Mouse (Mus musculus): Measurements from ENCODE around the gene Raf1.

The Raf1 gene

GRCm38 (mm10) chr6:115676452-115677128 lies at the start of gene Raf1:
Raf1 (minus strand) TSS chr6:115676635.
- DNase-seq, result peak; percentile 98

GRCm38 (mm10) chr6:115722246-115722645 lies 45.8 kb upstream of the Raf1 start:
- DNase-seq, result no peak

- no peak for DNase-seq
Observed at GRCm38 (mm10) chr6:115717715-115718558, 41.5 kb upstream of the Raf1 start.

GRCm38 (mm10) chr6:115717101-115717652 lies 40.7 kb upstream of the Raf1 start:
- no peak for DNase-seq

GRCm38 (mm10) chr6:115711261-115711660 lies 34.8 kb upstream of the Raf1 start:
- DNase-seq, result no peak

DNA sequence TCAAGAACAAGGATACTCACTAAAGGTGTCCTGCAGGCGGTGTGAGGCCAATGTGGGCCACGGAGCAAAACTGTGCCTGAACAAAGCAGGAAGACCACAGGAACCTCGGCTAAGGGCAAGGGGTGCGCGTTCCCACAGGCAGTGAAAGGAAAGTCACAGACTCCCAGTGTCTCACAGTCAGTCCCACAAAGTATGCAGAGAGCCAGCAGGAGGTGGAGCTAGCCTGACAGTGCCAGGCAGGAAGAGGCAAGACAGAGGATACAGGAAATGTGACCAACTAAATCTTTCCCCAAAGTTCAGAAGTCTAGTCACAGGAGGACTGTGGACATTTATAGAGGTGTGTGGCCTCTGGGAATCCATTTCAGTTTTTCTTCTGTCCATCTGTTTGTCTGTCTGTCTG lies 26.5 kb upstream of the Raf1 start:
- no peak for DNase-seq

DNA sequence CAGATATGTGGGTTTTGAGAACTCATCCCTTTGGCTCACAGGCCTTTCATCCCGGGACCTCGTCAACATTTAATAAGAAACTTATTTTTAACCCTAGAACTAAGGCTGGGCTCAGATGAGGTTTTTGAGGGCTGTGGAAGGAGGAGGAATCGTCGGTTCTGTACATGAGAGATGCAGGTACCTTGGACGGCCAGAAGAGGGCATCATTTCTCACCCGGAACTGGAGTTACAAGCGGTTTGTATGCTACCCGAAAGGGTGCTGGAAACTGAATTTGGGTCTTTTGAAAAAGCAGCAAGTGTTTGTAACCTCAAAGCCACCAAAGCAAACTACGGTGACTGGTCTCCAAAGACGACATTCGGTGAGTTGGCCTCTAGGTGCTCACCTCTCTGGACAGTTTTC lies 24.9 kb upstream of the Raf1 start:
- no peak for DNase-seq

- DNase-seq, result no peak
Observed at GRCm38 (mm10) chr6:115700778-115701177, 24.3 kb upstream of the Raf1 start.

- no peak for DNase-seq
Observed at GRCm38 (mm10) chr6:115698699-115699098, 22.3 kb upstream of the Raf1 start.

GRCm38 (mm10) chr6:115697739-115698558 lies 21.5 kb upstream of the Raf1 start:
- DNase-seq, result no peak

DNA sequence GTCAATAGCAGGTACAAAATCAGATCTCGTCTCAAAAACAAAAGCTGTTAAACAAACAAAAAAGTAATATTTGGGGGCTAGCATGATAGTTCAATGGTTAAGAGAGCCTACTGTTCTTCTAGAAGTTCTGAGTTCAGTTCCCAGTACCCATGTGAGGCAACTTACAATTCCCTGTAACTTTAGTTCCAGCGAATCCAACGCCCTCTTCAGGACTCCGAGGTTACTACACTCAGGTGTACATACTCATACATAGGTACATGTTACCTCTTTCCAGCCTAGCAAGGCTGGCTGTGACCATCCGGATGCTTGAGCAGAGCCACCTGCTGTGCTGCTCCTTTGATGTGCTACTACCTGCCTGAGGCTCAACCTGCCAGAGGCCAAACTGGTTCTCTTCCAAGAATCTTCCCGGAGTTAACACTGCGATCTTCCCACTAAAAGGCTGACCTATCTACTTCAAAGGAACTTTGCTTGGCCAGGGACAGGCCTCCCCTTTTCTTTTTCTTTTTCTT lies 20.3 kb upstream of the Raf1 start:
- no peak for DNase-seq

DNA sequence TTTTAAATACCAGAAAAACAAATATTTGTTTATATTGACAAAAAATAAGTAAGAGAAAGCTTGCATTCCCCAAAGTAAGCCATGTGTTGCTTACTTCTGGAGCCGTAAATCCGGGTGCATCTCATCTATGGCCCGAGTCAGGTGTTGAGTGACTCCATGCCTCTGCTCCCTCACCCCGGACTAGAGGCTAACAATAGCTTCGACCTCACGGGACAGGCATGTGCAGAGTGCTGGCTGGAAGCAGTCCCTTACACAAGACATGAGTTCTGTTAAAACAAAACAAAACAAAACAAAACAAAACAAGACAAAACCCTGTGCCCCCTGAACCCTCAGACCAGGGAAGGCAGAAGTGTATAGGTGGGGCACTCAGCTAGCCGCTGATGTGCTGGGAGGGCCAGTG lies 18.7 kb upstream of the Raf1 start:
- no peak for DNase-seq

GRCm38 (mm10) chr6:115694441-115694842 lies 18.0 kb upstream of the Raf1 start:
- peak; percentile 51 for DNase-seq

- DNase-seq, result no peak
Observed at GRCm38 (mm10) chr6:115692963-115693730, 16.7 kb upstream of the Raf1 start.

DNA sequence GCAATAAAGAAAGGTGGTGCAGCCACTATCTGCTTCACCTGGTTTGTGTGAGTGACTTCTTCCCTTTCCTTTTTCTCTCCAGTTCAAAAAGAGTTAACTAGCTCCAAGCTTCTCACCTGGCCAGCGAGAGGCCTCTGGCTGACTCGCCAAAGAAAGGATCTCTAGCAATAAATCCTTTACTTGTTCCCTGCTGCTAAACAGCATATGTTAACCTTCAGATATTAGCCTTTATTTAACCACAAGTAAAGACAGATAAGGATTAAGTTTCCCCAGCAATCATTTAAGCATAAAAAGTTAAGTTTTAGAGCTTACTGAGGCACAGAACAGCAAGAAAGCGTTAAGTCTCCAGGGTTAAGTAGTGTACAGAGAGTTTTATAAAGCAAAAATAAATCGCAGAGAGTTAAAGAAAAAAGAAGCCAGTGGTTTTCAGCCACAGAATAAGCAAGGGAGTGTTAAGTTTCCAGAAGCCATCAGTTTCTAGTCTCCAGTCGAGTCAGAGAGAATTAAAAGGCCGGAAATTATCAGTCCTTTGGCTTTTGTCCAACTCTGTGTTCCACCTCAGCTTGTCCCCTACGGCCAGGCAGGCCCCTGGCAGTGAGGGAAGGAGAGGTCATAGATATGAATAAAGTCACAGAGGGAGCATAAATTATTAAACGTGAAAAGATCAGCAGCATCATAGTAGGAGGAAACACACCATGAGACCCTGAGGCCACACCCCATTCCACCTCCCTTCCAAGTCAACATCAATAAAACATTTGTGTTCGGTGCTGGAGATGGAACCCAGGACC lies 15.9 kb upstream of the Raf1 start:
- no peak for DNase-seq

DNA sequence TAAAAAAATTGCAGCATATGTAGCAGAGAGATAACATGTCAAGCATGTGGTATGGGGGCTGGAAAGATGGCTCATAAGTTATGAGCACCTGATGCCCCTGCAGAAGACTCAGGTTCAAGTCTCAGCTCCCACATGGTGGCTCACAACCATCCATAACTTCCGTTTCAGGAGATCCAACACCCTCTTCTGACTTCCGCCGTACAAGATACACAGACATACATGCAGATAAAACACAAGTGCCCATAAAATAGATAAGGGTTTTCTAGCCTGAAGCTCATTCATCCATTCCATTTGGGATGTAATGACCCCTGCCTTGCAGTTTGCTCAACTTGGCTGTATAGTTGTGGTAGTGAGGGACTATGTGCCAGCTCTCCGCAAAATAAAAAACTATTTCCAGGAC lies 13.7 kb upstream of the Raf1 start:
- DNase-seq, result no peak

GRCm38 (mm10) chr6:115688589-115688988 lies 12.2 kb upstream of the Raf1 start:
- no peak for DNase-seq

DNA sequence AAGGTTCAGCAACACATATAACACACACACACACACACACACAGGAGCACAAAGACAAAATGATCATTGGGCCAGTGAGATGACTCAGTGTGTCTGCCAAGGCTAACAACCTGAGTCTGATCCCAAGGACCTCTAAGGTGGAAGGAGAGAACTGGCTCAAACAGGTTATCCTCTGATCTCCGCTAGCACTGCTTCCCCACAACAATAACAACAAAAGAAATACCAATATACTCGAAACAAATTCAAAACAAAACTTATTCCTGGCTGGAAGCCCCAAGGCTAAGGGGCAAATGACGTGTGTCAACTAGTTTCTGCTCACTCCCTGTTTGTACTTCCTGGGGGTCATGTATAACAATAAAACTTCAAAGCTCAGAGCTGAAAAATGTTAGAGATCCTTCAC lies 11.3 kb upstream of the Raf1 start:
- no peak for DNase-seq

DNA sequence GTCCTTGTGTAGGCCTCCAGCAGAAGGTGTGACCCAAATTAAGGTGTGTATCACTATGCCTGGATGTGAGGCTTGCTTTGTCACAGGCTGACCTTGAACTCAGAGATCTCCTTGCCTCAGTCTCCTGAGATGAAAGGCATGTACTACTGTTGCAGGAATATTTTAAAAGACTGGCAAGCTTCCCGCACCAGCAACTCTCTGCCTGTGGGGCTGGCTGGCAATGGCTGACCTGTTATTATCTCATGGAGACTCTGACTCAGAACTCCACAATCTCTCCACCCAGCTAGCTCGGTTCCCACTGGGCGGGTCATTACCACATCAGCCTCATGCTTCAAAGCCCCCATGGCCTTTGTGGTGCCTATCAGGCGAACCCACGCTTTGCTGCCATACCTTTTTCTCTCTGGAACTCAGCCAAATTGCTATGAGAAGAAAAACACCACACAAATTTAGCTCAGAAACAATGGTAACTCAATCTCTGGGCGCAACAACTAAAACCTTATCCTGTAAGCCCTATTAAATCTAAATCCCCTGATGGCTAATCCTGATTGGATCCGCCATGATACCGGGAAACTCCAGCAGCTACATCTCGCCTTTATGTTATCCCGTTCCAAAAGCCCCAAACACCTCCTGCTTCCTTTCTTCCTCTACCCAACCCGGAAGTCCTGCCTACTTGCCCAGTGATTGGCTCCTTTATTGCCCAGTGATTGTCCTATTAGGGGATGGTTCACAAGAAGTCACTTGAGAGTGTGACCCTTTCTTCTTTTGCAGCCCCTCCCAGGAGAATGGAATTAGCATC lies 8.6 kb upstream of the Raf1 start:
- DNase-seq, result no peak

DNA sequence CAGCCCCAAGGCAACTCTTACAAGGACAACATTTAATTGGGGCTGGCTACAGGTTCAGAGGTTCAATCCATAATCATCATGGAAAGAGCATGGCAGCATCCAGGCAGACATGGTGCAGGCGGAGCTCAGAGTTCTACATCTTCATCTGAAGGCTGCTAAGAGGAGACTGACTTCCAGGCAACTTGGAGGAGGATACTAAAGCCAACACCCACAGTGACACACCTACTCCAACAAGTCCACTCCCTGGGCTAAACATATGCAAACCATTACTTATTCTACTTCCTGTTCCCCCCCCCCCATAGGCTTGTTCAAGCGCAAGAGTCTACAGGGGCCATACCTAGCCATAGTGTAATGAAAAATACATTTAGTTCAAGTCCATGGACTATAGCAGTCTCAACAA lies 7.8 kb upstream of the Raf1 start:
- DNase-seq, result no peak

All from cerebellum, adult 9-10 months (tissue).